Mouse (Mus musculus): ENCODE results near the gene Grip2.

DNA sequence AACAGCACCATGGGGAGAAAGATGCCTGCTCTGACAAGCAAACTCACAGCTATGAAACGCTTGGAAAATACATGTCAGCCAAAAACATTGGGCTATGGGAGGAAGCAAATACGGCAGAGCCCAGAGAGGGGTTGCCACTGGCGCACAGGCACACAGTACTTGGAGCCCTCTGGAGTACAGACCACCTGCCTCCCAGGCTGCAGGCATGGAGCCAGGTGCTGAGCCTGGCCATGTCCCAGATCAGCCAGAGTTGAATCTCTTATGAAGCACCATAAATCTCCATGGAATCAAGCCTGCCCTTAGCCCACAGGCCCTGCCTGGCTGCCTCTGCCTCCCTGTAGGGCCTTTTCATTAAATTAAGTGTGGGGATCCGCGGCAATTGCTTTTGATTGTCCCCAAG lies 876 bp upstream of the Grip2 start:
- TF ChIP-seq POLR2A (IDR thresholded peaks at IDR 0.05; ENCODE audit: borderline replicate concordance, insufficient read depth, low read length) (no peak), CTCF (IDR thresholded peaks at IDR 0.05; ENCODE audit: borderline replicate concordance, insufficient read depth, low read depth, low read length) (no peak)
